Mouse (Mus musculus) neural tube, embryonic 11.5 days (tissue): ENCODE data around the gene Prr5l. TPM values are rescaled to one million over a fixed set of nuclear protein-coding genes. Genes with fewer than 3 reads are reported as not detected.

Source experiments
- ATAC-seq: fragments of 200-750 bp; cut with Nextera tagmentation; 2 replicates; pipeline ENCODE4 v1.8.0; 2017; ENCODE audit warnings: moderate number of reproducible peaks, mild to moderate bottlenecking, moderate TSS enrichment, moderate library complexity; ENCODE audit not compliant: insufficient read depth, low FRiP score, low TSS enrichment
- DNase-seq: peaks from one replicate; pipeline ENCODE4 v3.0.0-alpha.2; 2015; ENCODE audit warnings: low spot score
- H3K27ac ChIP-seq: fragments of 300-500 bp; sonication (generic); 2 replicates; pipeline ENCODE4 v1.5.1; 2014; ENCODE audit warnings: low read depth, mild to moderate bottlenecking, low read length
- H3K27me3 ChIP-seq: fragments of 300-500 bp; sonication (generic); 2 replicates; pipeline ENCODE4 v1.6.1; 2014; ENCODE audit warnings: mild to moderate bottlenecking, low read length, mixed read lengths; ENCODE audit not compliant: control insufficient read depth, insufficient read depth
- H3K36me3 ChIP-seq: fragments of 300-500 bp; sonication (generic); 2 replicates; pipeline ENCODE4 v1.6.1; 2014; ENCODE audit warnings: mild to moderate bottlenecking, low read length, moderate library complexity, mixed read lengths; ENCODE audit not compliant: control insufficient read depth, insufficient read depth
- H3K4me1 ChIP-seq: fragments of 300-500 bp; sonication (generic); 2 replicates; pipeline ENCODE4 v1.6.1; 2014; ENCODE audit warnings: low read length, mixed read lengths; ENCODE audit not compliant: control insufficient read depth, insufficient read depth
- H3K4me2 ChIP-seq: fragments of 300-500 bp; sonication (generic); 2 replicates; pipeline ENCODE4 v1.6.1; 2014; ENCODE audit warnings: low read depth, mild to moderate bottlenecking, moderate library complexity
- H3K4me3 ChIP-seq: fragments of 300-500 bp; sonication (generic); 2 replicates; pipeline ENCODE4 v1.5.1; 2014; ENCODE audit warnings: low read depth, low read length
- H3K9ac ChIP-seq: fragments of 300-500 bp; sonication (generic); 2 replicates; pipeline ENCODE4 v1.6.1; 2014; ENCODE audit warnings: mild to moderate bottlenecking, low read length
- H3K9me3 ChIP-seq: fragments of 300-500 bp; sonication (generic); 2 replicates; pipeline ENCODE4 v1.6.1; 2016; ENCODE audit warnings: low read length; ENCODE audit not compliant: control insufficient read depth
- WGBS: fragments of 180-500 bp; shearing (Covaris S2); extraction: QIAGEN DNeasy Blood & Tissue Kit; methylation state at CpG from one replicate; pipeline ENCODE4 v1.1.7; 2014; 5-methylcytosine and 5-hydroxymethylcytosine counted together
- polyA plus RNA-seq: library from polyadenylated mRNA; unstranded; fragments of >200 nt; fragmentation: Nextera tagmentation; extraction: Ambion mirVana; gene quantifications from 2 replicates; pipeline ENCODE4 v1.2.1, GENCODE M21; 2014

Gene Prr5l
- polyA plus RNA-seq, 1 experiment from 2014 or later = 11.5 TPM

- H3K27me3 ChIP-seq = no peaks in the 10 kb centered on the region
- no peak overlapping the region for H3K27ac ChIP-seq
- no peaks in the 10 kb centered on the region for H3K4me1 ChIP-seq
- DNase-seq (no peak), ATAC-seq (no peak)
- 81% methylated on average over 5 of the region's 5 CpGs for WGBS
- no peak overlapping the region for H3K9ac ChIP-seq
- H3K4me2 ChIP-seq = no peak overlapping the region
- H3K36me3 ChIP-seq = no peaks in the 10 kb centered on the region
- no peak overlapping the region for H3K4me3 ChIP-seq
- H3K9me3 ChIP-seq = no peaks in the 10 kb centered on the region
These were observed 75.1 kb downstream of the Prr5l start for GRCm38 (mm10) chr2:101807756-101808155.

DNA sequence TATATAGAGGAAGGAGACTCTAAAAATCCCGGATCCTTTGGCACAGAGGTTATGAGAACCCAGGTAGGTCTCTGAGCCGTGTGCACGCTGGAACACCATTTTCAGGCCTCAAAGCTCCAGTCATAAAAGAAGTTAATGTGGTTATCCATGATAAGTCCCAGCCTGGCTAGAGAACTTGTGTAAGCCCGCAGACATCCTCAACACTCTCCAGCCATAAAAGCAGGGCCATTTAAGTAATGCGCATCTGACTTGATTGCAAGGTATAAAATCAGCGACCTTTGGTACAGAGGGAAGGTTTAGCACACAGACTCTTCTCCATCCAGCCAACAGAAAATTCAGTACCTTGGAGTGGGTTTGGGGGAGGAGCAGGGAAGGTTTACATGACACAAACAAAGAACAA is 80.6 kb downstream of the Prr5l start:
- Histone ChIP-seq H3K36me3 (no peaks in the 10 kb centered on the region), H3K4me3 (no peak overlapping the region), H3K4me2 (no peak overlapping the region), H3K9ac (no peak overlapping the region), H3K4me1 (no peaks in the 10 kb centered on the region), H3K9me3 (no peaks in the 10 kb centered on the region), H3K27me3 (no peaks in the 10 kb centered on the region), H3K27ac (no peak overlapping the region)
- DNase-seq (no peak), ATAC-seq (no peak)
- WGBS = 87% methylated on average over 6 of the region's 6 CpGs

DNA sequence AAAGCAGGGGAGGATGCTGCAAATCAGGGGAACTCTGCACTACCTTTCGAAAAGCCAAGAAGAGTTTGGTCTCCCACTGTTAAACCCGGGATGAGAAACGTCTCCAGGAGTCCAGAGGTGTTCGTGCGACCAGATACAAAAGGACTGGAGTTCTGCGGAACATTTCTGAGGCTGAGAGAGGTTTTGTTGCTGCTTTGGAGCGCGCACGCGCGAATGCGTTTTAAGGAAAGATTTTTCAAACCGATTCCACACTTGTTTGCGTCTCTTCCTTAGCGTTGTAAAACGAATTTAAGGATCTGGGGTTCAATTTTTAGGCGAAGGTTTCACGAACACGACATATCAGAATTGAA is 85.0 kb downstream of the Prr5l start:
- 0 out of 2 replicates have a peak, but pooled peaks cover 5% of the 10 kb centered on the region for H3K27me3 ChIP-seq
- H3K4me1 ChIP-seq = peaks cover 3% of the 10 kb centered on the region; the same call in 1 of the 2 replicates
- DNase-seq (no peak), ATAC-seq (no peak)
- WGBS = 2% methylated on average over 19 of the region's 19 CpGs
- peak overlapping the region; percentile 96 for H3K4me2 ChIP-seq
- H3K36me3 ChIP-seq = no peaks in the 10 kb centered on the region
- H3K9me3 ChIP-seq = no peaks in the 10 kb centered on the region
- H3K4me3 ChIP-seq = peak overlapping the region; percentile 59
- 0 out of 2 replicates have a peak overlapping the region, but pooled peaks have one; percentile 39 for H3K27ac ChIP-seq
- H3K9ac ChIP-seq = peak overlapping the region; percentile 65

DNA sequence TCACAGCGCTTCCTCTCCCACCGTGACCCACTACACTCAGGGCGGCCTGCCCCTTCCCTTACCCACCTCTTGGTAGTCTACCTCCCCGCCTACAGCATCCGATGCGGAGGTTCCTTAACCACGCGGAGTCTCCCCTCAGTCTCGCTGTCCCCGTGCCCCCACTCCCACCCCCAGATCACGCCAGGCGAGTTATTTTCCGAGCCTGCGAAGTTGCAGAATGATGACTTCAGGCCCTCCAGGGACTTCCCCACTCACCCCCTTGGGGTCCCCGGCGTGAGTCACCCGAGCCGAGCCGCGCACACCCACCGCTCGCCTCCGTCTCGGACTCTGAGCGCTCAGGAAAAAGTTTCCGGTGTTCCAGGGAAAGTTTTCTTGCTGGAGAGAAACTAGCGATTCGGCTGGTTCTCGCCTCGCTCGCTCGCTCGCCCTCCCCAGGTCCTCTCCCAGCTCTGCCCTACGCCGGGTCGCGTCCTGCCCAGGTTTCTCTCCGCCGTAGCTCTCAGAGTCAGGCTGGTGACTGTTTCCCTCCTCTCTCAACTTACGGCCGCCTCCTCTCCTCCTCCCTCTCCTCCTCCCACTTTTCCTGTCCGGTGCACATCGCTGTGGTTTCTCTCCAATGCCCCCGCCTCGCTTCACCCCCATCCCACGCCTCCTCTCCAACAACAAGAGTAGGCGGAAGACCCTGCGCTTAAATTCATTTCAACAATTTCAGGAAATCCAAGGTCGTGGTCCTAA is 85.5 kb downstream of the Prr5l start:
- H3K36me3 ChIP-seq = no peaks in the 10 kb centered on the region
- under 1% methylated on average over 49 of the region's 49 CpGs for WGBS
- 0 out of 2 replicates have a peak, but pooled peaks cover 5% of the 10 kb centered on the region for H3K27me3 ChIP-seq
- peak; percentile 72 for ATAC-seq
- 0 out of 2 replicates have a peak overlapping the region, but pooled peaks have one; percentile 39 for H3K27ac ChIP-seq
- H3K4me1 ChIP-seq = peaks cover 3% of the 10 kb centered on the region; the same call in 1 of the 2 replicates
- H3K4me2 ChIP-seq = peak overlapping the region; percentile 96
- H3K9ac ChIP-seq = peak overlapping the region; percentile 65
- peak overlapping the region; percentile 59 for H3K4me3 ChIP-seq
- DNase-seq = peak; percentile 67
- no peaks in the 10 kb centered on the region for H3K9me3 ChIP-seq

GRCm38 (mm10) chr2:101796287-101797115 is 86.3 kb downstream of the Prr5l start:
- Histone ChIP-seq H3K36me3 (no peaks in the 10 kb centered on the region), H3K4me2 (peak overlapping the region; percentile 96), H3K9ac (peak overlapping the region; percentile 65), H3K4me3 (peak overlapping the region; percentile 59), H3K9me3 (no peaks in the 10 kb centered on the region), H3K27ac (no peak overlapping the region), H3K27me3 (0 out of 2 replicates have a peak, but pooled peaks cover 5% of the 10 kb centered on the region), H3K4me1 (peaks cover 3% of the 10 kb centered on the region; the same call in 1 of the 2 replicates)
- 2% methylated on average over 55 of the region's 55 CpGs for WGBS
- ATAC-seq = peak; percentile 67
- DNase-seq = peak; percentile 92

DNA sequence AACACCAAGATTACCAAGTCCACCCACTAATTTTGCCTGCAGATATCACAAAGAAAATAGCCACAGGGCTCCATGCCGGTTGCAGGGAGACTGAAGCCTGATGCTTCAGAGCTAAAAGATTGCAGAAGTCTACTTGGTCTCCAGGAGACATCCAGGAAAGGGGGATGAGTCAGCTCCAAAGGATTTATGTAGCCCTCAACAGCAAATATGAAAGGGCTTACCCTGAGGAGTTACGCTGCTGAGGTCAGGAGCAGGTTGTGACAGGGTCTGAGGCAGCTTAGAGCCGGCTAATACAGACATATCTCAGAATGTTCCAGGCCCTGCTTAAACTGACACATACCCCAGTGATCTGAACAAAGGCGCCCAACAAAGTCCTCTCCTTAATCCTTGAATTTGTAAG is 90.7 kb downstream of the Prr5l start:
- H3K4me1 ChIP-seq = peaks cover 3% of the 10 kb centered on the region; the same call in 1 of the 2 replicates
- 0 out of 2 replicates have a peak, but pooled peaks cover 5% of the 10 kb centered on the region for H3K27me3 ChIP-seq
- DNase-seq (no peak), ATAC-seq (no peak)
- no peaks in the 10 kb centered on the region for H3K9me3 ChIP-seq
- no peak overlapping the region for H3K4me2 ChIP-seq
- no peak overlapping the region for H3K4me3 ChIP-seq
- 85% methylated on average over 4 of the region's 4 CpGs for WGBS
- no peak overlapping the region for H3K27ac ChIP-seq
- no peaks in the 10 kb centered on the region for H3K36me3 ChIP-seq
- H3K9ac ChIP-seq = no peak overlapping the region

DNA sequence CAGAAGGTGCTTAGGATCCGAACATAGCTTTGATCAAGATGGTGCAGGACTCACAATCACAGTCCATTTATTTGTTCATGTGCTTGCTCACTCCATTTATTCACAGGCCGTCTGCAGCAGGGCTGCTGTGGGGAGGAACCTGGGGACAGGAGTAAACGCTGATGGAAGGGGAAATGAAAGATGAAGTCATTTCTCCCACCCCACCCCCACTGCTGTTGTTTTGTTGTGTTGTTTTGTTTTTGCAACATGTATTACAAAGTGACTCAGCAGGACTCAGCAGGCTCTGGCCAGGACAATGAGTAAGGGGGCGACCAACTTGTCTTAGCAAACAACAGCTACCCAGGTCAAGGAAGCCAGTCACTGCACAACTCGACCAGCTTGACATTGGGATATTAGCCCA is 99.6 kb downstream of the Prr5l start:
- ATAC-seq (no peak), DNase-seq (no peak)
- Histone ChIP-seq H3K9me3 (no peaks in the 10 kb centered on the region), H3K4me2 (no peak overlapping the region), H3K27me3 (no peaks in the 10 kb centered on the region), H3K36me3 (no peaks in the 10 kb centered on the region), H3K9ac (no peak overlapping the region), H3K27ac (no peak overlapping the region), H3K4me1 (no peaks in the 10 kb centered on the region), H3K4me3 (no peak overlapping the region)
- WGBS = 62% methylated on average over 5 of the region's 5 CpGs

GRCm38 (mm10) chr2:101781357-101781777 is 101.5 kb downstream of the Prr5l start:
- no peaks in the 10 kb centered on the region for H3K9me3 ChIP-seq
- H3K4me2 ChIP-seq = no peak overlapping the region
- no peak overlapping the region for H3K27ac ChIP-seq
- H3K9ac ChIP-seq = no peak overlapping the region
- no peak for DNase-seq
- ATAC-seq = no peak
- no peaks in the 10 kb centered on the region for H3K4me1 ChIP-seq
- WGBS = 68% methylated on average over 4 of the region's 4 CpGs
- no peaks in the 10 kb centered on the region for H3K27me3 ChIP-seq
- no peak overlapping the region for H3K4me3 ChIP-seq
- no peaks in the 10 kb centered on the region for H3K36me3 ChIP-seq
